ENCODE assay signal across 28 mouse cellular contexts in the genomic region with DNA sequence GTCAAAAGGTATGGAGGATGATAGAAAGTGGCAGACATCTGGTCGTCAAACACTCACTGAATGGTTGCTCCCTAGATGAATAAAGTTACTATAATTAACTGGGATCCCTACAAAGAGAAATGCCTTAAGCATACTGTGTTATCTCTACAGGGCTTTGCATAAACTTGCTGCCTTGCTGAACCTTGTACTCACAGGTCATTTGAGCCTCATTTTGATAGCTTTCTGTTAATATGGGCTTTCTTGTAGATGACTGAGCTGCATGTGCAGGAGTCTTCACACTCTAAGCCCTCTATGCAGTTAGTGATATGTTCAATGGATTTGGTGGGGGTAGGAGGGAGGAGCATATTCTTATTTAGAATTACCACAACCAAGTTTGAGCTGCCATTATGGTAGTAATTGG.
"Had no signal": no experiment of that assay in that cellular context is flagged by ENCODE, and none has a peak within 500 bp of the region (broad histone marks: within the 10 kb centered on the region; RNA-seq: fewer than 3 reads in every experiment).

No protein-coding gene starts in this region.

- H3K4me1 ChIP-seq: embryonic facial prominence, embryonic 10.5 days; embryonic facial prominence, embryonic 12.5 days; embryonic facial prominence, embryonic 13.5 days; embryonic facial prominence, embryonic 15.5 days; forebrain, embryonic 10.5 days; forebrain, embryonic 12.5 days; forebrain, embryonic 13.5 days; forebrain, embryonic 15.5 days had no signal

- DNase-seq: cerebellum, adult 8-10 months; cerebellum, adult 9-10 months; cerebellum, adult 9-11 months; cerebellum, postnatal 10 days; cerebellum, postnatal 14 days; cerebellum, postnatal 25 days; cerebellum, postnatal 36 days; embryo, embryonic 11 days; forebrain, postnatal 0 days; gastrocnemius, adult 2 months; gastrocnemius, postnatal 10 days; gastrocnemius, postnatal 14 days; gastrocnemius, postnatal 25 days; gastrocnemius, postnatal 36 days; heart, adult 11 months; heart, adult 18-20 months; heart, adult 2 months had no signal

- H3K9me3 ChIP-seq: embryonic facial prominence, embryonic 10.5 days; embryonic facial prominence, embryonic 12.5 days; embryonic facial prominence, embryonic 13.5 days; embryonic facial prominence, embryonic 15.5 days; forebrain, embryonic 10.5 days; forebrain, embryonic 12.5 days; forebrain, embryonic 13.5 days; forebrain, embryonic 15.5 days had no signal

- H3K4me2 ChIP-seq: embryonic facial prominence, embryonic 12.5 days; embryonic facial prominence, embryonic 13.5 days; embryonic facial prominence, embryonic 15.5 days; forebrain, embryonic 12.5 days; forebrain, embryonic 13.5 days; forebrain, embryonic 15.5 days had no signal

- H3K4me3 ChIP-seq: embryonic facial prominence, embryonic 10.5 days; embryonic facial prominence, embryonic 12.5 days; embryonic facial prominence, embryonic 13.5 days; embryonic facial prominence, embryonic 15.5 days; erythroblast, embryonic 14.5 days; forebrain, embryonic 10.5 days; forebrain, embryonic 12.5 days; forebrain, embryonic 13.5 days; forebrain, embryonic 15.5 days; gastrocnemius, adult 2 months; heart, adult 2 months had no signal

- H3K27me3 ChIP-seq: embryonic facial prominence, embryonic 12.5 days; embryonic facial prominence, embryonic 13.5 days; embryonic facial prominence, embryonic 15.5 days; forebrain, embryonic 12.5 days; forebrain, embryonic 13.5 days; forebrain, embryonic 15.5 days had no signal

- H3K27ac ChIP-seq: embryonic facial prominence, embryonic 10.5 days; embryonic facial prominence, embryonic 12.5 days; embryonic facial prominence, embryonic 13.5 days; embryonic facial prominence, embryonic 15.5 days; forebrain, embryonic 10.5 days; forebrain, embryonic 12.5 days; forebrain, embryonic 13.5 days; forebrain, embryonic 15.5 days; gastrocnemius, adult 2 months; heart, adult 2 months had no signal

- H3K36me3 ChIP-seq: embryonic facial prominence, embryonic 10.5 days; embryonic facial prominence, embryonic 12.5 days; embryonic facial prominence, embryonic 13.5 days; embryonic facial prominence, embryonic 15.5 days; forebrain, embryonic 10.5 days; forebrain, embryonic 12.5 days; forebrain, embryonic 15.5 days had no signal

- H3K9ac ChIP-seq: embryonic facial prominence, embryonic 12.5 days; embryonic facial prominence, embryonic 13.5 days; embryonic facial prominence, embryonic 15.5 days; forebrain, embryonic 12.5 days; forebrain, embryonic 13.5 days; forebrain, embryonic 15.5 days; forebrain, postnatal 0 days had no signal

- ATAC-seq: forebrain, embryonic 13.5 days; forebrain, embryonic 14.5 days; forebrain, embryonic 15.5 days; forebrain, embryonic 16.5 days; forebrain, postnatal 0 days had no signal
